Mouse (Mus musculus) hindbrain, embryonic 12.5 days (tissue): ENCODE measurements around the gene Fam118a. TPM values are rescaled to one million over a fixed set of nuclear protein-coding genes. Genes with fewer than 3 reads are reported as not detected.
"Not testable (repeated sequence)": the region's sequence is repeated elsewhere in the genome, so short reads cannot be mapped to it uniquely, and the experiment has no call there.

ENCODE experiments used
- ATAC-seq: fragments of 200-750 bp; cut with Nextera tagmentation; 2 replicates; pipeline ENCODE4 v1.8.0; 2017; ENCODE audit warnings: moderate TSS enrichment; ENCODE audit not compliant: low FRiP score
- H3K27ac ChIP-seq: fragments of 300-500 bp; sonication (generic); 2 replicates; pipeline ENCODE4 v1.5.1; 2016; ENCODE audit warnings: mild to moderate bottlenecking
- H3K27me3 ChIP-seq: fragments of 300-500 bp; sonication (generic); 2 replicates; pipeline ENCODE4 v1.6.1; 2016; ENCODE audit warnings: mild to moderate bottlenecking
- H3K36me3 ChIP-seq: fragments of 300-500 bp; sonication (generic); 2 replicates; pipeline ENCODE4 v1.6.1; 2016; ENCODE audit warnings: mild to moderate bottlenecking
- H3K4me1 ChIP-seq: fragments of 300-500 bp; sonication (generic); 2 replicates; pipeline ENCODE4 v1.6.1; 2016
- H3K4me2 ChIP-seq: fragments of 300-500 bp; sonication (generic); replicated peaks from 2 replicates; pipeline ENCODE4 v1.6.1; 2016; ENCODE audit warnings: mild to moderate bottlenecking
- H3K4me3 ChIP-seq: fragments of 300-500 bp; sonication (generic); 2 replicates; pipeline ENCODE4 v1.5.1; 2016; ENCODE audit warnings: mild to moderate bottlenecking
- H3K9ac ChIP-seq: fragments of 300-500 bp; sonication (generic); 2 replicates; pipeline ENCODE4 v1.6.1; 2016; ENCODE audit warnings: mild to moderate bottlenecking, moderate library complexity
- H3K9me3 ChIP-seq: fragments of 300-500 bp; sonication (generic); replicated peaks from 2 replicates; pipeline ENCODE4 v1.6.1; 2016; ENCODE audit warnings: mild to moderate bottlenecking
- WGBS: fragments of 180-500 bp; shearing (Covaris S2); methylation state at CpG from one replicate; pipeline ENCODE4 v1.1.7; 2016; 5-methylcytosine and 5-hydroxymethylcytosine counted together
- polyA plus RNA-seq: library from polyadenylated mRNA; unstranded; fragments of >200 nt; fragmentation: Nextera tagmentation; extraction: Ambion mirVana; gene quantifications from 2 replicates; pipeline ENCODE4 v1.2.1, GENCODE M21; 2016

Fam118a gene
- polyA plus RNA-seq, 1 experiment from 2014 or later = 24.5 TPM

- H3K9ac ChIP-seq = no peak overlapping the region
- H3K4me1 ChIP-seq = peaks cover 2% of the 10 kb centered on the region
- no peak overlapping the region for H3K4me2 ChIP-seq
- no peak overlapping the region for H3K4me3 ChIP-seq
- ATAC-seq = no peak
- H3K27me3 ChIP-seq = peaks cover 12% of the 10 kb centered on the region; the same call in 1 of the 2 replicates
- WGBS = 75% methylated on average over 4 of the region's 4 CpGs
- H3K27ac ChIP-seq = no peak overlapping the region
- no peaks in the 10 kb centered on the region for H3K36me3 ChIP-seq
- no peaks in the 10 kb centered on the region for H3K9me3 ChIP-seq
Measured at GRCm38 (mm10) chr15:85022211-85022610, 6.5 kb upstream of the Fam118a start.

GRCm38 (mm10) chr15:85026197-85026596 is 2.6 kb upstream of the Fam118a start:
- Histone ChIP-seq H3K36me3 (no peaks in the 10 kb centered on the region), H3K4me2 (no peak overlapping the region), H3K27me3 (no peaks in the 10 kb centered on the region), H3K4me3 (no peak overlapping the region), H3K27ac (no peak overlapping the region), H3K9me3 (no peaks in the 10 kb centered on the region), H3K9ac (no peak overlapping the region), H3K4me1 (no peaks in the 10 kb centered on the region)
- no peak for ATAC-seq
- WGBS = 84% methylated on average over 4 of the region's 4 CpGs

DNA sequence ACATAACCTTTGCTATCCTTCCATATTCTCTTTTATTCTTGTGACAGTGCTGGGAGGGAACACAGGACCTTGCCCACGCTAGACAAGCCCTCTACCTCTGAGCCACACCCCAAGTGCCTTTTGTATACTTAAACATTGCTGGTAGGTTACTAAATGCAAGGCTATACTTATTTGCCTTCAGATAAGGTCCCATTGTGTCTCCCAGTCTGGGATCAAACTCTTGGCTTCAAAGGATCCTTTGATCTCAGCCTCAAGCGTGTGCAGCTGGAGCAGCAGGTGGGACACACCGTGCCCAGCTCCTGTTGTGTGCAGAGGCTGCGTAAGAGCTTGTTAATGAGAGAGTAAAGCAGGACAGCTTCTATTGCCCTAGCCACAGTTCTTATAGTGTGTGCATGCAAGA is 1.0 kb upstream of the Fam118a start:
- 48% methylated on average over 4 of the region's 4 CpGs for WGBS
- no peaks in the 10 kb centered on the region for H3K27me3 ChIP-seq
- peaks cover 4% of the 10 kb centered on the region; the same call in 1 of the 2 replicates for H3K9me3 ChIP-seq
- H3K27ac ChIP-seq = no peak overlapping the region
- H3K4me2 ChIP-seq = no peak overlapping the region
- H3K4me1 ChIP-seq = no peaks in the 10 kb centered on the region
- no peaks in the 10 kb centered on the region for H3K36me3 ChIP-seq
- H3K4me3 ChIP-seq = no peak overlapping the region
- ATAC-seq = no peak
- no peak overlapping the region for H3K9ac ChIP-seq

- H3K27me3 ChIP-seq, ATAC-seq: not testable (repeated sequence)
- 79% methylated on average over 1 of the region's 1 CpGs for WGBS
Measured at GRCm38 (mm10) chr15:85030643-85031042, 1.9 kb downstream of the Fam118a start.

DNA sequence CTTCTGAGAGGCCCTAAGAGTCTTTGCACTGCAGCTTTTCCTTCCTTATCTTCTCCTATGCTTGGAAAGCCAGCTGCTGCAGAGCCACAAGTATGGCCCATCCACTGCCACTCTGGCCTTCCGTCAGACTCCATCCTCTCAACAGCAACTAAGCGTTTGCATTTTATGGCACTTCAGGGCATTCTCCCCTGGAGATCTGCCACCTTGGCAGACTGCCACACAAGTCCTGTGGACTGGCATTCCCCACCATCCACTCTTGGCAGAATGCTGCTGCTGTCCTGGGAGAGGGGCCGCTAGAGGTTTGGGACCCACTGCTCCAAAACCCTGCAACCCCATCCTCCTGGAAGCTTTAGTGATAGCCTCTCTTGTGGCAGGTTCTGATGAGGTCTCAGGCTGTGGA is 3.1 kb downstream of the Fam118a start:
- peaks cover 5% of the 10 kb centered on the region; the same call in 1 of the 2 replicates for H3K4me1 ChIP-seq
- no peaks in the 10 kb centered on the region; the same call in 1 of the 2 replicates for H3K27me3 ChIP-seq
- WGBS = 80% methylated on average over 3 of the region's 3 CpGs
- no peaks in the 10 kb centered on the region for H3K36me3 ChIP-seq
- no peak overlapping the region for H3K9ac ChIP-seq
- no peak overlapping the region for H3K4me3 ChIP-seq
- H3K9me3 ChIP-seq = peaks cover 4% of the 10 kb centered on the region; the same call in 1 of the 2 replicates
- no peak overlapping the region for H3K27ac ChIP-seq
- no peak overlapping the region for H3K4me2 ChIP-seq
- ATAC-seq = no peak

More at GRCm38 (mm10) chr15:85030643-85031042, 1.9 kb downstream of the Fam118a start:
- H3K9ac ChIP-seq, H3K27ac ChIP-seq, H3K9me3 ChIP-seq, H3K4me1 ChIP-seq, H3K4me3 ChIP-seq, H3K36me3 ChIP-seq, H3K4me2 ChIP-seq: not testable (repeated sequence)

- H3K4me2 ChIP-seq, H3K27me3 ChIP-seq, H3K9ac ChIP-seq, H3K27ac ChIP-seq, ATAC-seq, H3K9me3 ChIP-seq, H3K4me3 ChIP-seq, H3K36me3 ChIP-seq: not testable (repeated sequence)
- WGBS = 53% methylated on average over 7 of the region's 7 CpGs
- peaks cover 17% of the 10 kb centered on the region for H3K4me1 ChIP-seq
Measured at GRCm38 (mm10) chr15:85033916-85034315, 5.2 kb downstream of the Fam118a start.

GRCm38 (mm10) chr15:85036566-85037342 is 8.0 kb downstream of the Fam118a start:
- Histone ChIP-seq H3K4me1 (peaks cover 20% of the 10 kb centered on the region), H3K9me3 (peaks cover 4% of the 10 kb centered on the region; the same call in 1 of the 2 replicates), H3K4me2 (peak overlapping the region; percentile 85), H3K9ac (peak overlapping the region; percentile 87), H3K27me3 (no peaks in the 10 kb centered on the region; the same call in 1 of the 2 replicates), H3K4me3 (peak overlapping the region; percentile 78), H3K27ac (peak overlapping the region; percentile 50; the same call in 1 of the 2 replicates), H3K36me3 (no peaks in the 10 kb centered on the region)
- under 1% methylated on average over 75 of the region's 75 CpGs for whole genome bisulfite sequencing
- ATAC-seq = peak; percentile 96

DNA sequence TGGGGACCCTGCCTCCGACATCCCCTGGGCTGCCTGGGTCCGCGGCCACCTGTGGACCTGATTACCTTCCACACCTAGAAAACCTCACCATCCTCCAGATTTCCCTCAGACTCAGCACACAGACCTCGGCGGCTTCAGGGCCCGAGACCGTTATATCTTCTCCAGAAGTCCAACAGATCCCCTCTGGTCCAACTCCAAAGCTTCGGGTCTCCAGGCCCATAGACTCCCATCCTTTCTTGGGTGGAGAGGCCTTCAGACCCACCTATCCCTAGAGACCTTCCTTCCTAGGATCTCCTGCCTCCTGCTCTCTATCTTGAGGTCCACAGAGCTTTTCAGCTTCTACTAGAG is 8.6 kb downstream of the Fam118a start:
- no peaks in the 10 kb centered on the region; the same call in 1 of the 2 replicates for H3K27me3 ChIP-seq
- H3K9ac ChIP-seq = peak overlapping the region; percentile 87
- H3K4me3 ChIP-seq = peak overlapping the region; percentile 78
- WGBS = 5% methylated on average over 8 of the region's 8 CpGs
- H3K9me3 ChIP-seq = no peaks in the 10 kb centered on the region; the same call in 1 of the 2 replicates
- H3K4me1 ChIP-seq = peaks cover 25% of the 10 kb centered on the region
- no peaks in the 10 kb centered on the region for H3K36me3 ChIP-seq
- ATAC-seq = no peak
- peak overlapping the region; percentile 85 for H3K4me2 ChIP-seq
- peak overlapping the region; percentile 50; the same call in 1 of the 2 replicates for H3K27ac ChIP-seq

- Histone ChIP-seq H3K36me3 (peaks cover 14% of the 10 kb centered on the region), H3K4me1 (peaks cover 38% of the 10 kb centered on the region), H3K4me2 (no peak overlapping the region), H3K27me3 (no peaks in the 10 kb centered on the region), H3K9ac (no peak overlapping the region), H3K4me3 (no peak overlapping the region), H3K9me3 (no peaks in the 10 kb centered on the region), H3K27ac (peak overlapping the region; percentile 76; the same call in 1 of the 2 replicates)
- WGBS = 77% methylated on average over 10 of the region's 10 CpGs
- ATAC-seq = no peak
Measured at GRCm38 (mm10) chr15:85041546-85042225, 12.9 kb downstream of the Fam118a start.

DNA sequence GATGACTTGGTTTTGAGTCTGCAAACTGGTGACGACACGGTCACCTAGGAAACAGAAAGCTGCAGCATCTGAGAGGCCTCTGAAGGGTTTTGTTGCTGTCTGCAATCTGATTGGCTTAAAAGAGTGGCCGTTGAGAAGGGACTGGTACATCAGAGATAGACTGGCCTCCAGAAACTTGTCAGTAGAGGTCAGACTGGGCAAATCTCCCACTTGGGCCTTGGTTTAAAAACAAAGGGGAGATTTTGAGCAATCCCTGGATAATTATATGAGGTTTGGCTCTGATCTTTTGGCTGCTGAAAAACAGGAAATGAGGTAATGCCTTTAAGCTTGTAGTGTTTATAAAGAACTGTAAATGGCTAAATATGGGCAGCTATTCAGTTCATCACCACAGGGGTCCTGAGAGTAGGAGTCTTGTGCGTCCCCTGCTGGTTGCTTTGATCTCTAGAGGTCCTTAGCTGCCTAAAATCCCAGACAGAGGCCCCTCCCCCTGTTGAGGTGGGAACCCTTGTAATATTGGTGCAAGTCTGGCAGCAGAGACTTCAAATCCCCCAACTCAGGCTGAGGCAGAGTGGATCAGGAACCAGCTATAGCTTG is 13.7 kb downstream of the Fam118a start:
- Histone ChIP-seq H3K36me3 (peaks cover 17% of the 10 kb centered on the region), H3K9ac (no peak overlapping the region), H3K27ac (peak overlapping the region; percentile 76), H3K4me2 (no peak overlapping the region), H3K4me1 (peaks cover 35% of the 10 kb centered on the region), H3K27me3 (no peaks in the 10 kb centered on the region), H3K4me3 (no peak overlapping the region), H3K9me3 (no peaks in the 10 kb centered on the region)
- no peak; the same call in 1 of the 2 replicates for ATAC-seq
- WGBS = 9% methylated on average over 4 of the region's 4 CpGs

- Histone ChIP-seq H3K9me3 (no peaks in the 10 kb centered on the region), H3K4me1 (peaks cover 28% of the 10 kb centered on the region), H3K27ac (peak overlapping the region; percentile 76), H3K4me3 (no peak overlapping the region), H3K4me2 (no peak overlapping the region), H3K27me3 (no peaks in the 10 kb centered on the region), H3K9ac (no peak overlapping the region), H3K36me3 (peaks cover 20% of the 10 kb centered on the region)
- ATAC-seq = no peak
- 62% methylated on average over 5 of the region's 5 CpGs for WGBS
Measured at GRCm38 (mm10) chr15:85043116-85043515, 14.4 kb downstream of the Fam118a start.

GRCm38 (mm10) chr15:85043761-85044160 is 15.0 kb downstream of the Fam118a start:
- ATAC-seq = no peak
- H3K4me3 ChIP-seq = no peak overlapping the region
- no peak overlapping the region for H3K27ac ChIP-seq
- H3K4me1 ChIP-seq = peaks cover 26% of the 10 kb centered on the region
- no peaks in the 10 kb centered on the region for H3K9me3 ChIP-seq
- 70% methylated on average over 5 of the region's 5 CpGs for WGBS
- H3K27me3 ChIP-seq = no peaks in the 10 kb centered on the region
- H3K4me2 ChIP-seq = no peak overlapping the region
- H3K9ac ChIP-seq = no peak overlapping the region
- peaks cover 24% of the 10 kb centered on the region for H3K36me3 ChIP-seq
